Mouse (Mus musculus) spleen, postnatal 10 days (tissue): ENCODE results near the gene Cep104.

Experiments used
- DNase-seq, 2 experiments: peaks; one replicate each; pipeline ENCODE4 v3.0.0; 2021 to 2022; ENCODE audit warnings: low spot score in 2 of 2

Cep104 gene

DNA sequence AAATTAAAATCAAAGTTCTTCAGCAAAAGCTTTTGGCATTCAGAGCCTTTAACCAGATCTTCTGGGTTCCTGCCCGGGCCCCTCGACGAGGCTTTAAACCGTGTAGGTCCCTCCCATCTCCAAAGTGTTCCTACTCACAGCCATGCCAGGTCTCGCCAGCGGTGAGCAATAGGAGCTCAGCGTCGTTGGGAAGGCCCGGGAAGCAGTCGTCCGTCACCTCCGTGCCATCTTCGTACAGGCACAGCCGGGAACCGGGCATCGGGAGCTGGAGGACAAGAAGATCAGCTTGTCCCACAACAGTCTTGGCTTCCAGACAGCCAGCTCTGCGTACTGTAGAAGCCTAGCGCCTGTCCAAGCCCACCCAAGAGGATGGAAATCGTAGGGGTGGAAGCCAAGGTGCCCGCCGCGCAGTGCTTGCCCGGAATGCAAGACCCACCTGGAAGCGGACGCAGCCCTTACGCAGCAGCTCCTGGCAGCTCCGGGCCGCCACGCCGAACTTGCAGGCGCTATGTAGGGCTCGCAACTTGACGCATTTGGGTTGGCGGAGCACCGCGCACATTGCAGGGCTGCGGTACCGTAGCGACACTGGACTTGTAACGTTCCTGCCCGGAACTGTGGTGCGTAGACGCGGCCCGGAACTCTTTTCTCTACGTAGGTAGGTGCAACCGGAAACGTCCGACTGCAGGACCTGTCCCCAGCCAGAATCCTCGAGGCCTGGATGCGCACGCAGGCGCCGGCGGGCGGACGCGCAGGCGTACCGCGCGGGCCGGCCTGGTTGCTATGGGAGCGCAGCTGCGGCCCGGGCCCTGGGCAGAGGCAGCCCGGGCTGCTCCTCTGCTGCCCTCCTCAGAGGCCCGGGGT, at the start of gene Cep104, which contains the start of gene Dffb:
TSS of gene Cep104 (plus strand) at position 764 of the 861 bp plus-strand sequence.
TSS of gene Dffb (minus strand) at position 696 of the 861 bp plus-strand sequence.
- DNase-seq: peak; percentile 95

DNA sequence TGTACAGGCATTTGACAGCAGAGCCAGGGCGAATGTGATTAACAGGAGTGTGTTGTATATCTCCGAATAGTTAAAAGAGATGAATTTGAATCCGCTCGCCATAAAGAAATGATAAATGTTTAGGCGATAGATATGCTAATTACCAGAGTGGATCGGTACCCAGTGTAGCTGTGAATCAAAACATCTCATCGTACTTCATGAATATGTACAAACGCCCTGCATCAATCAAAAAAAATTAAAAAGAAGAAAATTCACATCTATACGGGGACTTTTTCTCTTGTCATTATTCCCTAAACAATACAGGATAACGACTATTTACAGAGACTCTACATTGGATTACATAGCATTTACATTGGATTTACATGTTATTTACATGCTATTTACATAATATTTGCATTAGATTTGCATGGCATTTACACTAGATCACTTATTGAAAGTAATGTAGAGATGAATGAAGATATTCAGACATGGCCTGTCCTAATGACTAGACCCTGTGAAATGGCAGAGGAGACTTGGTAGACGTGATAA, 46.2 kb upstream of the Cep104 start:
- DNase-seq: no peak

DNA sequence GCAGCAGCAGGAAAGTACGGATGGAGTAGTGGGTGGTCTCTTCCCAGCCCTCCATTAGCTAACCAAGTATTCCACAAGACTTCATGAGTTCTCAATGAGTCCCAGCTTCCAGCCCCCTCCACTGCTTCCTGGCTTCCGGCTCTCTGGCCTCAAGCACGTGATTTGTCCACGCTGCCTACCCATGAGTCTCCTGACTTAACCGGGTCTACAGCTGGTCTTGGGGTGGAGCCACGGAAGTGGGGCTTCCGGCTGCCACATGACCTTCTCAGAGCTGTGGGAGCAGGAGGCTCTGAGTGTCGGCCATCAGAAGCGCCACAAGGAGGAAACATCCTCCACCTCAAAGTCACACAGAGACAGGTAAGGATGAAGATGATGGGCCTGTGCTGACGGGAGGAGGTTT, 45.6 kb upstream of the Cep104 start:
- DNase-seq: no peak

DNA sequence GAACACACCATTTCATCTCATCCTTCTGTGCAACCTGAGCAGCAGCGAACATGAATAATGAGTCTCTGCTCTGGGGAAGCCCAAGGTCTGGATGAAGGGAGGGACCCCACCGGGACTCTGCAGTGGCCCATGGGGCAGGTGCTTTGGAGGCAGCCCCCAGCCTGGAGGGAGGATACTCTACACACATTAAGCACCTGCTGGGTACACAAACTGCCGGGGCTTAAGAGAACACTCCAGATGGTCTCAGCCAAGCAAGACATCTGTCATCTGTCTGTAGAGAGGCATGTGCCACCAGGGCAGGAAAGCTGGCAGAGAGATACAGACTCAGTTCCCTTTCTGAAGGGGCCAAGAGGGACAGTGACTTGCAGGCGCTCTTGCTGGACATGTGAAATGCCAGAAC, 45.1 kb upstream of the Cep104 start:
- no peak for DNase-seq

DNA sequence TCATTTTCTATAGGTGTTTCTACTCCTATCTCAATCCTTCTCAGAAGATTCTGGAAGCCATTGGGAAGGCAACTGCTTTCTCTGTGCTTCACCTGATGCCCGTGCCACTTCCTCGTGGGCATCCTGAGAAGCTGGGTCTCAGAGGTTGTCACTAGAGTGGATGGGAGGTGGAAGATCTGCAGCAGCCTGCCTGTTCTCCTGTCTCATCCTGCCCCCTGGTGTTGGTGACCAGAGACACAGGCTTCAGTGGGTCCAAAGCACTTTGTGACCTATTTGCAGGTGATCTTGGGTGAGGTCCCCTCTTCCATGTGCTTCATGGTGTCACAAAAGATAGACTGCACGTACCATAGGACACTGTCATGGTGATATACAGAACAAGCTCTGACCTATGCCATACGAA, 31.8 kb upstream of the Cep104 start:
- peak in 1 of 2 experiments; percentile 37 for DNase-seq

DNA sequence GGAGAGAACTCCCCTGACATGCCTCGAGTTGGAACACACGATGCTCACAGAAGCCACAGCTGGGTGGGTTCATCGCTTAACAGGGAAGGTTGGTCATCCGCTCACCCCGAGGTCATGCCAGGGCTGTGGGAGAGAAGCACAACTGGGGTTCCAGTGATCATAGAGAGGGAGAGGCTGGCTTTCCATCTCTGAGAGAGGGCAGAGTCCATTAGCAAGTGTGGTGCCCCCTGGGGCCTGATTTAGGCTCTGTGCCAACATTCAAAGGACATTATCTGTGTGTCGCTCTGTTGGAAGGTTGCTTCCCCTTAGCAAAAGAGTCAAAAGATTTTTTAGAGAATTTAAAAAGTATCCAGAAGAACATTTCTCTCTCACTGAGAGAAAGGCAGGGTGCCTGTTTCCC, 30.7 kb upstream of the Cep104 start:
- DNase-seq: peak in 1 of 2 experiments; percentile 8

DNA sequence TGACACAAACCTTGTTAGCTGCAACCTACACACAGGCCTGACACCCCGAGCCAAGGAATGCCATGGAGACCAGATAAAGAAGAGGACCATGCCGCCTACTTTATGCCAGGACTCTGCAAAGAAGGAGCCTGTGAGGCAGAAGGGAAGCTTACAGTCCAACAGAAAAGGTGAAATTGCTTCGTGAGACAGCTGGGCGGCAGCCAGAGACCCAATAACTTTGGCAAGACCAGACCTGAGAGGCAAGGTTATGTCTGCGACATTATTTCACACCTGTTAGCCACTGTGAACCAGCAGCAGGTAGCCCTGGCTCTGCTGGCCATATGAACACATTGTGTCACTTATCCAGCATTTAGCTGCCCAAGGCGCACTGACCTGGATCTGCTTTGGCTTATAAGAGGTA, 29.3 kb upstream of the Cep104 start:
- no peak for DNase-seq

DNA sequence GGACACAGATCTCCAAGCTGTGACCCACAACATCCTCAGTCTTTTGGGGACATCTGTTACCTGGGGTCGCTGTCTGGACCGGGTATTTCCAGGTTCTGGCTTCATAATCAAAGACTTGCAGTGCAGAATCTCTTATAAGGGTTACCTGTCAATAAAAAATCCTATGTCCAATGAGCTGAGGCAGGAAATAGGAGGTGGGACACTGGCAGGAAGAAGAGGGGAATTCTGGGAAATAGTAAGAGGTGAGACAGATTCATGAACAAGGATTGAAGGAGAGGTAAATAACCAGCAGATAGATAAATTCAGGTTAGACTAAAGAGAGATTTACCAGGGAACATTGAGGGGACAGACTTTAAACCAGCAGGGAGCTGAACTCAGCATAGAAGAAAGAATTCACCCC, 24.6 kb upstream of the Cep104 start:
- DNase-seq: no peak

DNA sequence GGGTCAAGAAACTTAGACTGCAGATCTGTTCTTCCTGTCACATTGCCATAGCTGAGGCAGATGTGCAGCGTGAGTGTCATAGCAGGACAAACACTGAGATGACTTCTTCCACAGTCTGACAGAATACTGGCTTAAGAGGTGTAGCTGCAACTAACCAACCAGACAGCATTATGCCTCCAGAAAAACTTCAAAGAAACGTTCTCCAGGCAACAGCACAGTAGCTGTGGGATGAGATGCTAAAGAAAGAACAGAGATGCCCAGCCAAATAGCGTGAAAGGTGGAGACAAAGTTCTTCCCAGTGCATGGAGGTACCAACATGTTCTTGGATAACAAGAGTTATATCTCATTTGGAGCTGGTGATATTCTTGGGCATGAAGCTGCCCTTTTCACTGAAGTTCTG, 23.8 kb upstream of the Cep104 start:
- no peak for DNase-seq

DNA sequence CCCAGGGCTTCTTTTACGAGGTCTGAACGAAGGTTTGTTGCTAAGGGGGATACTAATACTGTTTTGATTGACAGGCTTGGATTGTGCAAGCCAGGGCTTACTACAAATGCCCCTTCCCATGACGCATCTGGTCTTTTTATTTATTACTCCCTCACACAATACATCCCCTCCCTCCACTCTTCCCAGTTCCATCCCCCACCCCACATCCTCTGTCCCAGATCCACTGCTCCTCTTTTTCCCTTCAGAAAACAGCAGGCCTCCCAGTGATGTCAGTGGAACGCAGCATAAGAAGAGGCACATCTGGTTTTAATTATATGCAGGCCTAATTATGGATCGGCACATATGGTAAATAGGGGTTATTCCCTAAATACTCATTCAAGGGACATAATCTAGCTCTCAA, 23.3 kb upstream of the Cep104 start:
- no peak for DNase-seq

DNA sequence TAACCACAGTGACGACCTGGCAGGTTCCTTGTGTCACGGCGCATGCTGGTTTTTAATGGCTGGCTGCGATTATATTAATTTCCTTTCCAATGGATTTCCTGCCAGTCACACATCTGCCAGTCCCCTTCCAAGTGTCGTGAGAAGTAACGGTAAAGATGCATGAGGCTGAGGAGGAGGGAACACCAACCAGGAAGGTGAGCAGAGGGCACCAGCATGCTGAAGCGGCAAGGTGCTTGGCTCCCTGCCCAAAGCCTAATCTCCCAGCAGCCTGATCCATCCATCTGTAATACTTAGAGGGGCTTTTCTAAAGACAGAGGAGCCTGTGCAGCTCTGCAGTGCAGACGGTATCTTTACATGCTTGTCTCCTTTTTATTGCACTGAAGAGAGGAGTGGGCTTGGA, 19.3 kb upstream of the Cep104 start:
- DNase-seq: no peak

DNA sequence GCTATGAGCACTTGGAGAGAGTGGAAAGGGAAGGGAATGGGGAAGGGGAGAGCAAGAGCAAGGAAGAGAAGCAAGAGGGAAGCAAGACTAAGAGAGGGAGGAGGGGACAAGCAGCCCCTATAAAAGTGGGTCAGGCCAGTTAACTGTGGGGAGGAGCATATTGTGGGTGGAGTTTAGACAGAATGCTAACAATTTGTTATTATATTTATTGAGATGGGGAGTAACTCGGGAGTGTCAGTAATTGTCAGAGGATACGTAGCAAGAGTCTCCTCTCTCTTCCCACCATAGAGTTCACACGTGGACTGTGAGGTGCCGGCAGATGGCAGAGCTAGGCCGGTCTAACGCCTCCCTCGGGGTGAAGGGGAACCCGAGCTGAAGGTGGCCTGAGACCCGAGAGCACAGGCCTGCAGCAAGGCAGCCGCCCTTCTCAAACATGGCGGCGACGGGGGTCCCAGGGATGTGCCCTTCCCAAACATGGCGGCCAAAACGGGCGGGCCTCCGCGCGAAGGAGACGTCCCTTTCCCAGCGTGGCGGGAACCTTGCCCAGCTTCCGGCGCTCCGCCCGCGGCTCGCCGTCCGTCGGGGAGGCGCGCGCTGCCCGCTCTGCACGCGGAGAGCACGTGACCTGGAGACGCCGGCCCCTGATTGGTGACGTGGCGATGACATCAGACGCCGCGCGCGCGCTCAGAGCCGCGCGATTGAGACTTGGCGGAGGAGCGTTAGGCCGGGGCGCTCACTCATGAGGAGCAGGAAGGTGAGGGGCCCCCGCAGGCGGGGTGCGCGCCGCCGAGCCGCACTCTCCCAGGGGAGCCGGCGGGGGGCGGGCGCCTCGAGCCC, 18.2 kb upstream of the Cep104 start, which contains the start of gene A430005L14Rik:
TSS of gene A430005L14Rik (plus strand) at position 669 of the 837 bp plus-strand sequence.
- peak; percentile 86 to 95 for DNase-seq

DNA sequence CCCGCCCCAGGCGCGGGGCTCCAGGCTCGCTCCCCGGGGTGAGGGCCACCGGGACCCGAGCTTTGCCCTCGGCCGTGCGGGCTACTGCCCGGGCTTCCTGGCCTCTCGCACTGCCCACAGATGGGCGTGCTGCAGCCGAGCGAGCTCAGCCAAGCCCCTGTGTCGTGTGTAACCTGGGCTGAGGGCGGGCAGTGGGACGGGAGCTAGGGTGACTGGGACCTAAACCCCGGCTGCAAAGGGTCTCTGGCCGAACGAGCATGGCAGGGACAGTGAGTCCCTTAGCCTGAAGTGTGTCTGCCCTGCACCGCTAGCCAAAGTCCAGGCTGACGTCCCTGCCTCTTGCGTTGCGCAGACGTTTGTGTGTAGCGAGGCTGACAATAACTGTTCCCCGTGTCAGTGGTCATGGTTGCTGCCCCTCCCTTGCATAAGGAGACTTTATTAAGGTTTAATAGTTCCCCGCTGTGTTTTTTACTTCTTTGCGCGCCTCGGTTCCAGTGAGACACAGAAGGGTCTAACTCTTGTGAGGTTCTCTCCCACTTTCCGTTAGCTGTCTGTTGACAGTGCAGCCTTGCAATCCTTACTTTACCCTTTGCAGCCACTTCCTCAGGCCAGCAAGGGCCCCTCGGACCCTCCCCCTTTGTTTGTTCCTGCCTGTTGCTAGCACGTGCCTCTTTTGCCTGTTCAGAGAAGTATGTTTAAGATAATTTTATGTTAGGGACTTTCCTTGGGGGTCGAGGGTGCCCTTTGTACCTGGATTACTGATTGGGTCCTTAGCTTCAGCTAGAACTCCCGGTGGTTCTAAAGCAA, 17.3 kb upstream of the Cep104 start:
- DNase-seq: peak in 1 of 2 experiments; percentile 28

DNA sequence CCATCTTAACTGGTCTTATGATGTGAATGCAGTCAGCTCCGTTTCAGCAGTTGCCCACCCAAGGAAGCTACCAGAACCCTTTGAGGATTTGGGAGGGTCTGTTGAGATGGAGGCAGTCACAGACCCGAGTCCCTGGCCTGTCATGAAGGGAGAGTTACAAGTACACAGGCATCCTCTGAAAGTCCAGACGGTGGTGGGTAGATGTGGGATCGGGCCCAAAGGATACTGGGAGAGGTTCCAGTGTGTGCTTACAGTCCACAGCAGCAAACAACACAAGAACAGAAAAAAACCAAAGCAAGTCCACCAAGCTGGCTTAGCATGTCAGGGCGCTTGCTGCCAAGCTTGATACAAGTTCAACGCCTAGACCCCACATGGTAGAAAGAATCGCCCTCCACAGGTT, 12.4 kb upstream of the Cep104 start:
- DNase-seq: no peak

DNA sequence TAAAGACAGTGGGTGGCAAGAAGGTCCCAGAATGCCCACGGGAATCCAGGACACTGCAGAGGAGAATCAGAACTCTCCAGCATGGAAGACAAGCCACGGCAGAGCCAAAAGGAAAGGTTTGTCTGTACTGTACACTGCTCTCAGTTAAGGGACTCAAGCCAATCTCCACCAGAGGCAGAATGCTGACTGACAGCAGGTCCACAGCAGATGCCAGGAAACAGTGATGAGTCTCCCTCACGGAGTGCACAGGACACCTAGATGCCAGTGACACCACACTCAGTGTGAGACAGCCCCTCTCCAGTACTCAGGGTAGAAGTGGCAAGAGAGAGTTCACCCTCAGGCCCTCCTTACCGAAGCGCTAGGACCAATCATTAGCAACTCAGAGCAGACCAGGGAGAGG, 8.3 kb upstream of the Cep104 start:
- DNase-seq: no peak

DNA sequence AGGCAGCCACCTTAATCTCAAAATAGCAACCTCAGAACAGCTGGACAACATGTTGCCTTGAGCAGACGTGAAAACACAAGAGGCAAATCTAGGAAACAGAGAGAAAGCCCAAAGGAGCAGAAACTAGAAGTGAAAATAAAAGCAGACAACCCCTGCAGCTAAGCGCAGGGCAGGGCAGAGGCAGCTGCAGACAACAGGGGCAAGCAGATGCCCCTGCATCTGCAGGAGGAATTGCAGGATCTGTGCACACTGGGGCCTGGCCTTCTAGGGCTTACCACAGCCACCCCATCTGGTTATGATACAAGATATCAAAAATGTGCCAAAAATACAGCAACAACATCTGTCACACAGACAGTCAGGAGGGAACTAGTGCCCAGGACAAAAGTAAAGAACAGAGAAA, 7.4 kb upstream of the Cep104 start:
- DNase-seq: no peak

DNA sequence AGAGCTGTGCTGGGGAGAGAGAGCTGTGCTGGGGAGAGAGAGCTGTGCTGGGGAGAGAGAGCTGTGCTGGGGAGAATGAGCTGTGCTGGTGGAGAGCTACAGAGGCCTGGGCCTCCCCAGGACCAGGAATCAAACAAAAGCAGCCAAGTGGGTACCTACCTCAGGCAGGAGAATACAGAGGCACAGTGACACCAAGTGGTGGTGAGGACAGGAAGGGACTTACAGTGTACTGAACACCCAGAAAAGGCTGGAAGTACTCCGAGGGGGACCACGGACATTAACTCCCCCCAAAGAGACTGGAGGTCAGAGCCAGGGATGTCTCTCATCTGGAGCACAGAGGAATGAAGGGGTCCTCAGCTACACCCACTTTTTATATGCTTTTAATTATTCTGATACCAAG, 6.9 kb upstream of the Cep104 start:
- no peak for DNase-seq

DNA sequence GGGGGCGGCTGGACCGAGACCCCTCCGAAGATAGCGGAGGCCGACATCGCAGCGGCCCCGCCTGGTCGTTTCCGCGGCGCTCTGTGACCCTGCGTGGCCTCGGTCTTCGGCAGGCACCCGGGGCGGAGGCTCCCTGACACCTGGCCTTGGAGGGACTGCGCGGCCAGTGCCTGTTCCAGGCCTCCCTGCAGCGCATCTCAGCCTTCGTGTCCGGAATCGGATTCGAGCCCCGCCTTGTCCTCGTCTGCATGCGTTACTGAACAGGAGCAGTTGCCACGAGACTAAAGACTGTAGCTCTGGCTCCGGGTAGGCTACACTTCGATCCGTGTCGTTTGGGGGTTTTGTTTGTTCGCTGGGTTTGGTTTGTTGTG, 283 bp downstream of the Cep104 start:
- DNase-seq: no peak

DNA sequence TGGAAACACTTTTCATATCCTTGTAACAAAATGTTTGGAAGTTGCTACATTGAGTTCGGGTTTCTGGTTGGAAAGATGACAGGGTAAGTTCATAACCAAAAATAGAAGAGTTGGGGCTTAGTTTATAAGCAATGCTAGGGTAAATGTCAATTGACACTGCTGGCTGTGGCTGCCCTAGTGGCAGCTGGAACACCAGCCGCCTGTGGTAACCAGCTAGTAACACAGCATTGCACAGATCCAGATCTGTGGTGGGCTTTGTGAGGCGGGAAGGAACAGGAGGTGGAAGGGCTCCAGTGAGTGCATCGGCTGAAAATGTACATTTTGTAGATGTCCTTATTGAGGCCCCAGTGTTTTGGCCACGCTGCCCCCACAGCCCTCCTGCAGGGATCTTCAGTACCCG, 774 bp downstream of the Cep104 start:
- peak in 1 of 2 experiments; percentile 7 for DNase-seq

DNA sequence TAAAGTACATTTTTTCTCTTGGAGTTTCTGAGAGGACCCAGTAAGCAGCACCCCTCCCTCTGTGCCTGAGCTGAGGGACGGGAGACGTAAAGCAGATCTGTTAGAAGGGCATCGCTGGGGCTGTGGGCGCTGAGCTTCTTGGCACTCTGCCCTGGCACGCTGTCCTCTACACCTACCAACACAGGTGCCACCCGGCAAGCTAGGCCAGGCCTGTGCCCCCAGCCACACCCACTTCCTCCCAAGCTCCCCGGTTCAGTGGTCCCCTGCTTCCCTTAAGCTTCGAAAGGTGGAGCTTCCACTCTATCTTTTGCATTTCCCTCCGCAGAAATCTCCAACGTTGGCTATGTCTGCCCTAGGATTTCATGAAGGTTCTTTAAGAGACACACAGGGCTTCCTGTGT, 4.2 kb downstream of the Cep104 start:
- peak in 1 of 2 experiments; percentile 43 for DNase-seq

DNA sequence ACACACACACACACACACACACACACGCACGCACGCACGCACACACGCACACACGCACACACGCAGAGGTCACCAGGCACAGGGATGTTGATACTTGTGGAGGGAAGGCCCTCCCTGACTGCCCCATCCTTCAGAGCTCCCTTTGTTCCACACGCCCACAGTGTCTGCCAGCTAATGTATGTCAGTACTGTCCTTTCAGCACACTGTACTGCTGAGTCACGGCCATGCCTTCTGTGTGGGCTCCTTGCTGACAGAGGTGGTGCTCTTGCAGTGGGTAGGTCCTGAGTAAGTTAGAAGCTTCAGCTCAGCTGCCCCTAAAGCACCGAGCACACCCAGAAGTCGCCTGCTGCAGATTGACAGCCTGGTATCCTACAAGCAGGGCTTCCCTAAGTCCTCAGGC, 5.5 kb downstream of the Cep104 start:
- DNase-seq: no peak

DNA sequence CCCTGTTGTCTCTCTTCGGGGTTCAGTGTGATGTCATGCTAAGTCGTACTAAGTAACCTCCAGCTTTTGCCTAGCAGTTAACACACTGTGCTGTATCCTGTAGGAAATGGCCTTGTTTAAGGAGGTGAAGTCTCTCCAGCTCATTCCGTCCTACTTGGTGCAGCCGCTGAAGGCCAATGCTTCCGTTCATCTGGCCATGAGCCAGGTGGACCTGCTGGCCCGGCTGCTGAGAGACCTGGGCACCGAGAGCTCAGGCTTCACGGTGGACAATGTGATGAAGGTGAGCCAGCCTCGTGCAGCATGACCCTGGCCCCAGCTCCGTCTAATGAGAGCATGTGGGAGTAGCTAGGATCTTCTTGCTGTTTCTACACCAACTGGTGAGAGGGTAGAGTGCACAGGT, 17.7 kb downstream of the Cep104 start:
- DNase-seq: no peak
